ENCODE assay signal across 13 mouse cellular contexts in the genomic region with DNA sequence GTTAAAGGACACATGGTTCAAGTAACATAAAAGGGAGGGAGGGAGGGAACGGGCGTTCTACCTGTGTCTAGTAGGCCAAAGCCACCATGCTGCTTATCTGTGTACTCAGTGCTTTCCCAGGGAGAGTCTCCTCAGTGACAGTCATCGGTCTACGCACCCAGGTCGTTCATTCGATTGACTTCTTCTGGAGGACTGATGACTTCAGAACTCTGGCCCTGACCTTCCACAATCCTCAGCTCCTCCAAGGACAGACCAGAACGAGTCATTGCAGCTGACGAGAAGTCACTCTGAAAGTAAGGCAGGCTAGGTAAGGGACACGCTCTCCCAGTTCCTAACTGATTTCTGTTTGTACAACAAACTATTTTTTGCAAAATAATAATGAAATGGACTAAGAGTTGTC. TPM values are rescaled to one million over a fixed set of nuclear protein-coding genes. Genes with fewer than 3 reads are reported as not detected.
DNase-seq lines count a peak whose midpoint lies in the region.
"Had no signal": no experiment of that assay in that cellular context is flagged by ENCODE, and none has a peak within 500 bp of the region (broad histone marks: within the 10 kb centered on the region; RNA-seq: fewer than 3 reads in every experiment).

No protein-coding gene starts in this region.

- DNase-seq in adrenal gland, adult (ENCODE audit: inconsistent age in 2 of 2, low spot score in 1 of 2) = peak; percentile 76 to 81
- DNase-seq in adrenal gland, postnatal 4 days (ENCODE audit: low spot score in 2 of 2) = no peak
- DNase-seq in adrenal gland, adult 8-10 months = peak; percentile 57
- peak; percentile 58 for DNase-seq in adrenal gland, postnatal 14 days
- peak; percentile 41 to 59 for DNase-seq in adrenal gland, postnatal 36 days
- DNase-seq in thymus, postnatal 14 days = no peak
- DNase-seq in left cerebral cortex, adult 18-20 months (ENCODE audit: low spot score in 2 of 2) = no peak
- DNase-seq: B cell, adult 2 months; cerebellum, adult 11-12 months; cerebellum, adult 2 months; cerebellum, adult 9-10 months; cerebellum, postnatal 25 days; forebrain, postnatal 0 days had no signal

RNA-seq across cellular contexts. Expression of a gene that starts 46.9 kb away (rescaled TPM):
- 100 to 1,000 TPM; 191 to 193 TPM for total RNA-seq in adrenal gland, postnatal 4 days (2021)
- total RNA-seq in adrenal gland, adult 8-10 months (2022) = 100 to 1,000 TPM; 167 to 272 (median 233) TPM
- total RNA-seq in adrenal gland, postnatal 14 days (2021) = 191 and 194 TPM in 2 replicates
- total RNA-seq in adrenal gland, postnatal 36 days (2021) = 100 to 1,000 TPM; 304 to 318 TPM
- total RNA-seq in left cerebral cortex, adult 18-20 months (2021) = 10 to 100 TPM; 33.1 to 37.7 TPM

Comparison
In these comparisons a context has a peak if more than half of its experiments do, and no peak if none do; other contexts are left out.
1. DNase-seq: peak in adrenal gland, adult (2 of 2), adrenal gland, adult 8-10 months (single experiment), adrenal gland, postnatal 14 days (single experiment) and adrenal gland, postnatal 36 days (2 of 2); none in adrenal gland, postnatal 4 days (0 of 2), thymus, postnatal 14 days (single experiment) and left cerebral cortex, adult 18-20 months (0 of 2).